Mouse (Mus musculus): ENCODE measurements at regions not wholly inside any gene's neighbourhood (a gene's known extent, or its start where the extent isn't known, plus 50 kb on each side); places are given as distances from the start of the nearest gene placed in this dataset.
"Not testable (repeated sequence)": the region's sequence is repeated elsewhere in the genome, so short reads cannot be mapped to it uniquely, and the experiment has no call there.

DNA sequence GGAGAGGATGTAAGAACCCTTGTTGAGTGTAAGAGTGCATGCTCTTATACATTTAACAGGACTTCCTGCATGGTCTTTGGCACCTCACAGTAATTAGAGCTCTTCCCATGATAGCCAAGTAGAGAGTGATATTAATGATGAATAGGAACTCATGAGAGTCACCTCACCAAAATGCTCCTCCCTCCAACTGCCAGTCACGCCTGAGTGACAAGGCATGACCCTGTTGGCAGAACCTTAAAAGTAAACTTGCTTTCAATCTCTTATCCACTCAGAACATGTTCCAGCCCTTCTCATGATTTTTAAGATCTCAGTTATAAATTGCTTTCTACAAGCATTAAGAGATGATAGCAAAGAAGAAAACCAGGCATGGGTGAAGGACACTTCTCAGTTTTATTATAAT lies 291.8 kb downstream of the Tox3 start:
- no peak for DNase-seq (ENCODE audit: low read depth, low spot score)

DNA sequence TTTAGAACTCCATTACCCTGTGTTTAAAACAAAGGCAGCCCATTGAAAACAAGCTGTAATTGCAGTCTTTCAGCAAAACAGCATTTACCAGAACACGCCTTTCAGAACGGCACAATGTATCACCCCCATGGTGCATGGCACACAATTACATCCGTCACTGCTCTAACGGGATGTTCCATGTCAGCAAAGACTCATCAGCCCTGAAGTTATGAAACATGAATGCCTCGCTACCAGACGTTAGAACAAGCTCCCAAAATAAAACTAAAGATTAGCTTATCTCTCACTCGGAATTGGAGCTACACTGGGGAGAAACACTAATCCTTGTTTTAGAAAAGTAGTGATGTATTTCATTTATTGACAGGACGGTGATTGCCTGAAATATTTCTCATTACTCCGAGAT lies 301.4 kb downstream of the Tox3 start:
- DNase-seq (ENCODE audit: low read depth, low spot score): no peak

DNA sequence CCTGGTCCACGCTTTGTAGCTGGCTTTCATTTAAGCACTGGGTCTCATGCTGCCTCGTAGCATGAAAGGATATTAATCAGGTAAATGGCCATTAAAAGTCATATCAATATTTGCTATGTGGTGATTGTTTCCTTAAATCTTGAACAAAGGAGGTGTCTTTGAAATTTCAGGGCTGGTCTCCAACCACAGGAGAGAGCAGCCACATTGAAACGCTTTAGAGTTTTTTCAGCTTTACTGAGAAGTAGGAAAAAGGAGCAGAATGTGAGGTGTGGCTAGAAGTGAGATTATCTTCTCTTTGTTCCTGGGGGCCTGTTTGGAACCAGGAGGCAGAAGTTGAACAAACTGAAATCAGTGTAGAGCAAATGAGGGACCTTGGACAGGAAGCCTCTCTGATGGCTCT lies 311.7 kb downstream of the Tox3 start:
- no peak for DNase-seq (ENCODE audit: low read depth, low spot score)

DNA sequence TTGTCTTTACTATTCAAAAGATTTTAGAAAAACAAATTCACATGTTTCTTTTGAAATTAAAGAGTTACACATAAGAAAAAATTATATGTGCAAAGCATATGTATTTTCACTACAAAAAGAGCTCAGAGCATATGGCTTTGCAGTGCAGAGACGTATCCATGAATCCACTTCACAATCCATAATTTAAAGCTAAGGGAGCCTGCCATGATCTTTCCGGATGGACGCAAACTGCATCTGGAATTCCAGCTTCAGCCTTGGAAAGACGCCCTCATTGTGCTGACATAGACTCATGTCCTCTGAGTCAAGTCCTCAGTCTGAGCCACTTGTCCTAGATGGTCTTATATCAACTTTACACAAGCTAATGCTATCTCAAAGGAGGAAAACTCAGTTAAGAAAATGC lies 315.6 kb downstream of the Tox3 start:
- DNase-seq (ENCODE audit: low read depth, low spot score): no peak

DNA sequence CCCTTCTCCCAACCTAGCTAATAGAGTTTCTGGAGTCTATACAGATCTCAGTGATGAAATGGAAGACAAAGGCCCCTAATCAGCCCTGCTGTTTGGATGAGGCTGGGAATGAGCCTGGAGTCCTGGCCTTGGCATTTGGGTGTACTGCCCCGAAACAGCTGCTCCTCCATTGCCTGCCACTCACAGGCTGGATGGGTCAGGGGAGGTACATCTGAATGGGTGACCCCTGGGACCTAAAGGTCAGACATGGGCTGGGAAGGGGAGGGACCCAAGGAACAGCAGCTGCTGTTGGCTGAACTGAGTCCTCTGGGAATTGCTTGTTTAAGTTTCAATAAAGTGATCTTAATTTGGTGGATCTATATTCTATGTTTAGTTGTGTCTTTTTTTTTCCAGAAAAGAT lies 316.9 kb downstream of the Tox3 start:
- DNase-seq (ENCODE audit: low read depth, low spot score): no peak

DNA sequence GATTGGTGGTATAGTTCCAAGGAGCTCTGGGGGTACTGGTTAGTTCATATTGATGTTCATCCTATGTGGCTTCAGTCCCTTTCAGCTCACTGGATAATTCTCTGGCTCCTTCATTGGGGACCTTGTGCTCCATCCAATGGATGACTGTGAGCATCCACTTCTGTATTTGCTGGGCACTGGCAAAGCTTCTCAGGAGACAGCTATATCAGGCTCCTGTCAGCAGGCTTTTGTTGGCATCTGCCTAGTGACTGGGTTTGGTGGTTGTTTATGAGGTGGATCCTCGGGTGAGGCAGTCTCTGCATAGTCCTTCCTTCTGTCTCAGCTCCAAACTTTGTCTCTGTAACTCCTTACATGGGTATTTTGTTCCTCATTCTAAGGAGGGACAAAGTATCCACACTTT lies 330.2 kb downstream of the Tox3 start:
- not testable (repeated sequence) for DNase-seq (ENCODE audit: low read depth, low spot score)

DNA sequence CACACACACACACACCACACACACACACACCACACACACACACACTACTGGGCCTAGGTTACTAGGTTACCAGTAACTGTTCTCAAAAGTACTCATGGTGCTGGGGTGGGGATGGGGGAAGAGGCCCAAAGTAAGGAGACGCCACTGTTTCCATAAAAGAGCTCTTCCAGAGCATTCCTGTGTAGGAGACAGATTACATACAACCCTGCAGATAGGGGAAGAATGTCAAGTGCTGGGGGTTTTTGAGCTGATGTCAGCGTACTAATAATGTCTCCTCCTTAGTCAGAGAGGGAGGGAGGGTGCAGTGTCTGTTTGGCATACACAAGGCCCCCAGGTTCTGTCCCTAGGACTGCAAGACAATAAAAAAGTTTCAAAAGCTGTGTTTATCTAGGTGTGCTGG lies 334.4 kb downstream of the Tox3 start:
- DNase-seq (ENCODE audit: low read depth, low spot score): no peak

DNA sequence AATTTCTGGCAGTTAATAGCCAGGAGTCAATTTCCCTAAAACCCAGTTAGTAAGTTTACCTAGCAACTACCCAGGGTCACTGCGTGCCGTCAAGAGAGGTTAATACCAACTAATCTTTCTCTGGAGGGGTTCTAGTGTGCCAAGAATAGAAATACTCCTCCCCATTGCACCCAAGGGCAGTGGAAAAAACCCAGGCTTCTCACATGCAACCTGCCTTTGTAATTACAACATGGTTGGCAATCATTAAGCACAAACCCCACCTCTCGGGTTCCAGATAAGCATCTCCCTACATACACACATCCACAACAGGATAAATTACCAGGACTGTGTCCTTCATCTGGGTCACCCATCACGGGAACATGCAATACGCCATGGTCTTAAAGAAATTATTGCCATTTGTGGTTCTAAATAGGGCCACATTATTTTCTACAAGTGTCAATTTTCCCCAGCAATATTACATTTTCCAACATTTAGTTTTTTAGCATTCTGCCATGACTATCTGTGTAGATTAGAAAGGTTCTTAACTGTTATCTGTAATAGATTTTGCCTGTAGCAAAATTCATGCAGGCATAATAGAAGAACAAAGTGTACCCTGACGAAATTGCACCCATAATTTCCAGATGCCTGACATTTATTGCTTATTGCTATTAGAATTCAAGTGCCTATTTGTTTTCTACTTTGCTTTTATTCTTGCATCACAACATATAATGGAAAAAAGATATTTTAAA lies 336.3 kb downstream of the Tox3 start:
- DNase-seq (ENCODE audit: low read depth, low spot score): no peak

DNA sequence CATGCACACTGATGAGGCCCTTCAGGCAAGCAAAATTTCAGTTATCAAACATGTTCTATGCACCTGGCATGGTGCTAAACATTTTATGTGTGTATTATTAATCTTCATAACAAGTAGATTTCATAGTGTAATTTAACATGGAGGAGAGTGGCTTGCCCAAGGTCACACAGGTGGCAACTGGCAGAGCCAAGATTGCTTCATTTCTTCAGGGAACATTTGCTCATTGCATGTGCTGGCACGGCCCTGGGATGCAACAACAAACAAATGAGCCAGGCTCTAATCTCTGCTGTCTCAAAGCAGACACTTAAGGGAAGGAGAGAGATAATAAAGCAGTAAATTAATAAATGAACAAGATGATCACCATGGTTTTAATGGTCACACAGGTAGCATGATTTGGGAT lies 338.7 kb downstream of the Tox3 start:
- DNase-seq (ENCODE audit: low read depth, low spot score): no peak

DNA sequence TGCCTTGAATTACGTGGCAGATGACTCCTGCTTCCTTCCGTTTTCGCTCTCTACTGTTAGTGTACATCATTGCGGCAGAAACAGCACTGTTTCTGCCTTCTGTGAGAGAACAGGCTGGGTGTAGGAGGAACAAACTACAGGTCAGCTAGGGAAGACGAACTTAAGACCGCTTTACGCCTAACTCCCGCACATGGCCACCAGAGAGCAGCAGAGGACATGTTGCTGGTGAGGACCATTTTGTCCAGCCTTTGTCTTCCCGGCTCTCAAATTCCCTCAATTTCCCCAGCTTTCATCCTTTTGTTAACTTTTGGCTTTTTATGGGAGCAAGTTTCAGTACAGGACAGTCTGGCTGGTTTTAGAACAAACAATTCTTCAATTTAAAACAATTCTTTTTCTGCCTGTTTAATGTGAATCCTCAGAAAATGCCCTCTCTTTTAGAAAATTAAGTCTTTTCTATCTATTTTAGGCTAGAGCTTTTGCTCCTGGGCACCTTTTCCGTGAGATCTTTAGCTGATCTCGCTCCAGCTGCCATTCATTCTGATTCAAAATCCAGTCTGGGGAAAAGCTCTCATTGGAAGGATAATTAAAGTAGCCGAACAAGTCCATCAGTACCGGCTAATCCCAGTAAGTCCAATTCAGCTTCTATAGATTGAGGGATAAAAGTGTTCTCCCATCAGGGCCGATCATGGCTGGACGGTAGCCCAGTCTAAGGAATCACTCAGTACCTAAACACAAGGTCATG lies 347.1 kb downstream of the Tox3 start:
- DNase-seq (ENCODE audit: low read depth, low spot score): peak; percentile 77

DNA sequence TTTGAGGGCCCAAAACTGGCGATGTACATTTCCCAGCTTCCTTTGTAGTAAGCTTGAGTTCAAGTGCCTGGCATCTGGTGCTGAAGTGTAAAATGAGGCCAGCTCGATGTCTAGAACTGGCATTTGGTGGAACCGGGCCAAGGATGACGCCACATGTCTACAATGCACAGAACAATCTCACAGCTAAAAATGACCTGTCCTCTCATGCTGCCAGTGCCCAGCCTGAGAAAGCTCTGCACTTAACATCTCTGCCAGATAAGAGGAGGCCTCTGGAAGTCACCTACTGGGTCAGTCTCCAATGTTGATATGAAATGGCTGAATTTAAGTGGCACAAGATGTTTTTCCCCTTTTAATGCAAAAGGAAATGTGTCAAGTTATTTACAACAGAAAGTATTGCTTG lies 354.4 kb downstream of the Tox3 start:
- DNase-seq (ENCODE audit: low read depth, low spot score): no peak

DNA sequence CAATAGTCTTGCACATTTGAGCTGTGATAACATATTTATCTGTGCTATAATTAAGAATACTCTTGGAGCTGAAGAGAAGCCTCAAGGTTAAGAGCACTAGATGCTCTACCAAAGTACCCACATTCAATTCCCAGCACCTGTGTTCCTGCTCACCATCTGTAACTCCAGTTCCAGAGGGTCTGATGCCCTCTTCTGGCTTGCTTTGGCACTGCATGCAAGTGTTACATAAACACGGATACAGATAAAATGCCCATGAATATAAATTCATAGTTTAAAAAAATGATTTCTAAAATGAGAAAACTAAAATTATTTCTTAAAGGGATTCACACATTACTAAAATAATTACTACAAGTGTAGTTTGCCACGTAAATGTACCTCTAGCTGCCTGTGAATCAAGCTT lies 364.3 kb downstream of the Tox3 start:
- DNase-seq (ENCODE audit: low read depth, low spot score): no peak

DNA sequence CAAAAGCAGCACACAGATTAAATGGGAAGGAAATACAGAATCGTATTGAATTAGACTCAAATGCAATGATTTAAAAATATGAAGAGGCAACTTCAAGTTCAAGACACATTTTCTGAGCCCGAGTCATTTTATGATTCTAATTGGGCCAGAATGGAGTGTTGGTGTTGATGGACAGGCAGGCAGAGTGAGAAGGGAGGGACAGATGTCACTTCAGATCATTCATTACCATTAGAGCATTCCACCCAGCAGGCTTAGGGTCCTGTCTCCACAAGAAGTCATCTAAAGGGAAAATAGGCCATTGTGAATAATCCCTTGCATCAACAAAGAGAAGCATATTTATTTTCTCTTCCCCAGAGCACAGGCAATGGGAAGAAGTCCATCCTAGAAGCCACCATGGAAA lies 365.6 kb downstream of the Tox3 start:
- DNase-seq (ENCODE audit: low read depth, low spot score): no peak

DNA sequence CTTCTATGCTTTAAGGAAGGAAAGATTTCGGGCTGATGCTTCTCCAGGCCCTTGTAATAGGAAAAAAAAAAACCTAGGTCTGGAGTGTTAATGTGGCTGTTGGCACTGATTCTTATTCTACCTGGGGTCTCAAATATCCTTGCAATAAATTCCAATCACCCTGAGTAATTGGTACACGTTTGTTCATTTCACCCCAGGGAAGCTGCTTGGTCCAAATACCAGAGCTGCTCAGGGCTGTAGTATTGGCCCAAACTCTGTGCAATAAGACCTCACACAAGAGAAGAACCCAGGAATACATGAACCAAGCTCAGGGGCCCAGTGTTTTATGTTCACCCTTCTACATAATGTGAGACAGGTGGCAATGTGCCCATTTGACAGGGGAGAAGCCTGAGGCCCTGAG lies 366.8 kb downstream of the Tox3 start:
- DNase-seq (ENCODE audit: low read depth, low spot score): no peak

DNA sequence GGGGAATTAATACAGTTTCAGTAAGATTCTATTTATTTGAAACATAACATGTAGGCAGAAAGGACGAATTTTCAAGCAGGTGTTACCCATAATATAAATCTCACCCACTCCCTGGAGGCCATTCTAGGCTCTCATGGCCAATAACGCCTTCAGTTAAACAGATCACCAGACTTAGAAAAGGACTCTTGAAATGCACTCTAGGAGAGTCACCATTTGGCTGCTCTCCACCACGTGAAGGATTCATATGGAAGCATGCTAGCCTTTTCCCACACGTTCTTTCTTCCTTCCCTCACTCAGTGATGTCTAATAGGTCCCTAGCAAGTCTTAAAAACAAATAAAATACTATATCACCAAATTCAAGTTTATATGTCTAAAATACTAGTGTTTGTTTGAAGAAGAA lies 367.7 kb downstream of the Tox3 start:
- no peak for DNase-seq (ENCODE audit: low read depth, low spot score)

DNA sequence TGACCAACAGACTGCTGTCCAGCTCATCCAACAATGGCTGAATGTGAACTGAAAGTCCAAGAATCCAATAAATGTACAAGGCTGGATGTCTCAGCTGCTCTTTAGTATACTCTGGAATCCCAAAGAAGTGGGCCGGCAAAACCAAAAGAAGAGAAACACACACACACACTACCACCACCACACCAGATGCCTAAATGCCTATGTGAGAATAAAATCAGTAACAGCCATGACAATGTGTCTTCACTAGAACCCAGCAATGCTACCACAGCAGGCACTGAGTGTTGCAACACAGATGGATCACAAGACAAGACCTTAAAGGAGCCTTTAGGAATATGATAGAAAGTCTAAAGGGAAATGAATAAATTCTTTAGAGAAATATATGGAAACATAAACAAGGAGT lies 385.3 kb downstream of the Tox3 start:
- no peak for DNase-seq (ENCODE audit: low read depth, low spot score)

DNA sequence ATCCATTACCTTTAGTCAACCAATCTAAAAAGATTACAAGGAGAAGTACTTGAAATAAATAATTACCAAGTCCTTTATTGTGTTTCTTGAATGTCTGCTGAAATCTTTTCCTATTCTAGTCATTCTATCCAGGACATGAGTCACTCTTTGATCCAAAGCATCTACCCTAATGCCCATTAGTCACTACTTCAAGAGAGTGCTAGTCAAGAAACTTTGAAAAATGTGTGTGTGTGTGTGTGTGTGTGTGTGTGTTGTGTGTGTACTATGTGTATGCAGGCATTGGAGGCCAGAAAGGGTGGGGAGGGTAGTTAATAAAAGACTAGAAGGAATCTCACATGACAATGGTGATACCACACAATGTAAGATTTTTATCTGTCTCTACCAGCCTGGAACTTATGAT lies 390.7 kb downstream of the Tox3 start:
- no peak for DNase-seq (ENCODE audit: low read depth, low spot score)

DNA sequence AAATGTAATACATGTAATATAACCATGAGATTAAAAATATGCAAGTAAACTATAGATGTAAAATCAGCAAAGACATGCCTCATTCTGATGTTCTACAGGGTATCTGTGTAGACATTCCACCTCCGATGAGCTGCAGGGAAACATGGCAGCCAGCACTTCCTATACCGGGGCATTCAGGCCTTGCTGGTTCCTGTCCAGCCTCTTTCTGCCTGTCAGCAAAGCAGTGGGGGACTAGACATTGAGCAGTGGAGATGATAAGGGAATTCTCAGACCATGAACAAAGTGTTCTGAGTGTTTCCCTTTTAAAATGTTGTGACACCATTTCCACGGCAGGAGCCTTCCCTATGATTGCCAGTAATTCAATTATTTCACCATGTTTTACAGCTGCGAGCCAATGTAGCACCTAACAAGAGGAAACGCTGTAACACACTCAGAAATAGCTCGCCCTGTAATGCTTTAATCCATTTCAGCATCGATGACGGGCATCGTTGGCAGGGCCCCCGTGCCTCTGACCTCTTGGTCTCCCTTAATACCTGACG lies 391.6 kb downstream of the Tox3 start:
- DNase-seq (ENCODE audit: low read depth, low spot score): no peak

DNA sequence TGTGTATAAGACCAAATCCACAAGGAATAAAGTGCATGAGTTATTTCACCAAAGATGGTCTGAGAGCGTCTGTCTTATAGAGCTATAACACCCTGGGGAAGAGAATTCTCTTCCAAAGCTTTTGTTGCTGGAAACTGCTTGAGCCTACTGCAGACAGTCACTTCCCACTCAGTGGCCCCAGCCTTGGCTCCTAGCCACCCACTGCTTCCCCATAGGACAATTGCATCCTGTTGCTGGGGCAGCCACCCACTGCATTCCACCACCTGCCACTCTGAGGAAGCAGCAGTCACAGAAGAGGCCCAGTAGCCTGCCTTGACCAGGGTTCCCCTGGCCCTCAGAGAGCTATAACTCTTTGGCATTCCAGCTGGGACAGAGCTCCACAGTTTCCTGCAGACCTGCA lies 409.3 kb downstream of the Tox3 start:
- DNase-seq (ENCODE audit: low read depth, low spot score): no peak

DNA sequence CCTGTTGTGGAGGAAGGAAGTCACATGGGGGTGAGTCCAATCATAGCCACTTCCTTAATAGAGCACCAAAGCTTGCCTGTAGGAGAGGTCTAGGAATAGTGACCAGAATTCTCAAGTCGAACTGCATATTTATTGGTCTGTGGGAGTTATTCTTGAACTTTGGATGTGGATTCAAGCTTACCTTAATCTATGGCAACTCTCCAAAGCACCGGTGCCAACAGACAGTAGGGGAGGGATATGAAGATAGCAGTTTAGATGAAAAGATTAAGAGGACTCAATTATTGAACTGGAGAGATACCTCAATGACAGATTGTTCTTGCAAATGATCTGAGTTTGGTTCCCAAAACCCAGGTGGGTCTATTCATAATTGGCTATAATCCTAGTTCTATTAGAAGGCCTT lies 413.6 kb downstream of the Tox3 start:
- DNase-seq (ENCODE audit: low read depth, low spot score): no peak

DNA sequence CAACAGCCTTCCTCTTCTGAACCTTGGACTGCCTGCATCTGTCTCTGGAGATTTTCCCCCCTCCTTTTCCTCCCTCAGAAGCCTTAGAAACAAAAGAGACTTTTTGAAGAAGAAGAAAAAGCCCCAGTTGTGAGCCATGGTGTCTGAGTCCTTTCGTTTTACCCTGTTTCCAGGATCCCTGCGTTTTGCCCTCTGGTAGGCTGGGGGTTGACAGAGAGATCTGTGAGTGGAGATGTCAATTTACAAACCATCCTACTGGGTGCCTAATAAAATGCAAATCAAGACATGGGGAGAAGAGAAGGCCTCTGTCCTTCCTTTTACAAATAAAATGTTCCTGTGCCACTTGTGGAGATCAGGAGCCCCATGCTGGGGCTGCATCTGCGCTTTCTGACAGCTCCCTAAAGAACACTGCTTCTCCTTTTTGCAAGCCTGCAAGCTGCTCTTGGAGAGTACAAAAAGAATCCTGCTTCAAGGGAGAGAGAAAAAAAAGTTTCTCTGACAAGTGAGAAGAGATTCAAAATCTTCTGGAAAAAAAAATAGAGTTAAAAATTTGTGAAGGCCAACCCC lies 421.4 kb downstream of the Tox3 start:
- no peak for DNase-seq (ENCODE audit: low read depth, low spot score)

DNA sequence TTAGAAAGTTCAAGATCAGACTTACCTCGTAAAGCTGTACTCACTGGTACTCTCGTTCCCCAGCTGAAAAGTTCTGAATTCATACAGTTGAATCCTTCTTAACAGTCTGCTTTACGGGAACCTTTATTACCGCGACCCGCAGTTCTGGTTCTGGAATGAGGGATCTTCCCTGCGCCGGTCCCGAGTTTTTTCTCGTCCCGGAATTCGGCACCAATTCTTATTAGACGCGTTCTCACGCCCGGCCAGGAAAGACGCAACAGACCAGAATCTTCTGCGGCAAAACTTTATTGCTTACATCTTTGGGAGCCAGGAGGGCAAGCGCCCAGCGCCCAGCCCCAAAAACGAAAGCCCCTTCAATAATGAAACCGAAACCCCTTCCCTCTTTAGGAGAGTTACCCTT lies 423.4 kb downstream of the Tox3 start:
- not testable (repeated sequence) for DNase-seq (ENCODE audit: low read depth, low spot score)

DNA sequence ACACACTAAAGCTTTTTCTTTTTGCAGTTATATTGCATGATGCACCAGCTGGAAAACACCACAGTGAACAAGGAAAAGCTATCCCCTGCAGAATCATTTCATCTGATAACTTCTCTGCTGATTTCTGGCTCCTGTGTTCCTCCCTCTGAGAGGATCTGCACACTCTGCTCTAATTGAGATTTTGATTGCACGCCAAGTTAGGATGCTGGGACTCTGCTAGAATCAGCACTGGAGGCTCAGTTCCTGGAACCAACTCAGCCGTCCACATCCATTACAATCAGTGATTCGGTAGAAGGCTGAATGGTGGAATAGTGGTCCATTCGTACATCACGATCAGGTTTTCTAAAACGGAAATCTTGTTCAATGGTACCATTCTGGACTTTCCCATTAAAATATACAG lies 434.1 kb downstream of the Tox3 start:
- DNase-seq (ENCODE audit: low read depth, low spot score): no peak

Data from telencephalon, adult 2 months (tissue).